Mouse (Mus musculus) heart, adult 10 weeks (tissue): ENCODE data around the gene Mrgprb5. TPM values are rescaled to one million over a fixed set of nuclear protein-coding genes. Genes with fewer than 3 reads are reported as not detected.

Source experiments
- polyA plus RNA-seq: library from polyadenylated mRNA; stranded (reverse); fragments of 350-450 nt; fragmentation: Illumina TruSeq; extraction: RNeasy Lipid Tissue Mini Kit (QIAGEN cat#74804); gene quantifications from one replicate; pipeline ENCODE4 v1.2.3, GENCODE M21; 2014; ENCODE audit warnings: low read depth, low replicate concordance

Mrgprb5 gene
- polyA plus RNA-seq = not detected

GRCm38 (mm10) chr7:48168919-48169318 is at the start of gene Mrgprb5:
Mrgprb5 (minus strand) TSS chr7:48169019.

DNA sequence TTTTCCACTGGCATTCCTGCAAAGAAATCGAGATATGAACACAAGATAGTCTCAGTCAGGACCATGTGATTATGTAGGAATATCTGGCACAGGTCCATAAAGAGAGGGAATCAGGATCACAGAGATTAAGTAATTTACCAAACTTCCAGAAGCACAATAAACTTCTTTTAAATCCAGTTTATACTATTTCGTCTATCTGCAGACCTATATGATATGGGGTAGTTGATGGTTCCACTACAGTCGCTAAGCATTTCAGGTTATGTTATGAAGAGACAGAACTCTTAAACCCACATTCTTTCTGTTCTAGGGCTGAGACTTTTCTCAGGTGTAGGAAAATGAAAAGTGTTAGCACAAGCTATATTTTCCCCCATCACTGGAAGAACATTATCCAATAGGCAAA is 30.4 kb upstream of the Mrgprb5 start, which contains the start of gene Mrgprb4:
Gene Mrgprb4, minus strand, starts transcription at position 101 of the 400 bp plus-strand sequence.

Other genes starting within 250 kb of the Mrgprb5 start
- not detected for gene Mrgpra4, start 186.9 kb downstream of the Mrgprb5 start, polyA plus RNA-seq
- not detected for gene Mrgprx1, start 141.4 kb downstream of the Mrgprb5 start, polyA plus RNA-seq
- not detected for gene Mrgprb4, start 30.3 kb upstream of the Mrgprb5 start, polyA plus RNA-seq
- not detected for gene Mrgprb8, start 219.5 kb upstream of the Mrgprb5 start, polyA plus RNA-seq